Mouse (Mus musculus) heart, adult 8-10 months (tissue): ENCODE data around the gene Tut1. TPM values are rescaled to one million over a fixed set of nuclear protein-coding genes. Genes with fewer than 3 reads are reported as not detected.
"Not testable (repeated sequence)": the region's sequence is repeated elsewhere in the genome, so short reads cannot be mapped to it uniquely, and the experiment has no call there.

Experiments used
- DNase-seq: peaks from one replicate; pipeline ENCODE4 v3.0.0; 2022; ENCODE audit warnings: low spot score
- total RNA-seq, 4 experiments: library from RNA; stranded (reverse); gene quantifications; 2 replicates each; pipeline ENCODE4 v1.2.4; 2022

Gene Tut1
- total RNA-seq, 4 experiments from 2014 or later = 8.1 to 10.3 (median 8.6) TPM

- not testable (repeated sequence) for DNase-seq
Observed at GRCm38 (mm10) chr19:9006915-9007314, 53.3 kb downstream of the Tut1 start.

Other genes with a start within 250 kb of the Tut1 start
- gene Slc3a2, start 230.5 kb upstream of the Tut1 start, total RNA-seq = 10 to 100 TPM; 39.5 to 43.6 (median 41.9) TPM
- gene Wdr74, start 218.0 kb upstream of the Tut1 start, total RNA-seq = 10 to 100 TPM; 16.1 to 19.6 (median 17.5) TPM
- not detected for gene 1700092M07Rik, start 213.1 kb upstream of the Tut1 start, total RNA-seq
- 10 to 100 TPM; 20.9 to 27.3 (median 25.4) TPM for gene Stx5a, start 212.4 kb upstream of the Tut1 start, total RNA-seq
- gene Nxf1, start 196.8 kb upstream of the Tut1 start, total RNA-seq = 10 to 100 TPM; 30.3 to 42.0 (median 33.7) TPM
- 100 to 1,000 TPM; 111 to 137 (median 125) TPM for gene Tmem223, start 182.9 kb upstream of the Tut1 start, total RNA-seq
- 10 to 100 TPM; 18.2 to 21.5 (median 19.5) TPM for gene Tmem179b, start 179.4 kb upstream of the Tut1 start, total RNA-seq
- gene Taf6l, start 167.4 kb upstream of the Tut1 start, total RNA-seq = 1 to 10 TPM; 5.4 to 9.0 (median 7.7) TPM
- gene Polr2g, start 155.3 kb upstream of the Tut1 start, total RNA-seq = 10 to 100 TPM; 52.1 to 60.7 (median 55.4) TPM
- 1 to 10 TPM; 1.2 to 2.5 (median 1.5) TPM for gene Zbtb3, start 151.3 kb upstream of the Tut1 start, total RNA-seq
- gene Ttc9c, start 134.5 kb upstream of the Tut1 start, total RNA-seq = 10 to 100 TPM; 13.7 to 16.4 (median 14.9) TPM
- gene Hnrnpul2, start 133.8 kb upstream of the Tut1 start, total RNA-seq = 10 to 100 TPM; 46.0 to 48.9 (median 46.9) TPM
- under 1 TPM in 1 of 4 experiments, not detected in 3; 0.53 TPM for gene AC129217.1, start 124.1 kb upstream of the Tut1 start, total RNA-seq
- 10 to 100 TPM; 21.2 to 28.1 (median 24.2) TPM for gene Bscl2, start 116.4 kb upstream of the Tut1 start, total RNA-seq
- gene Gng3, start 114.7 kb upstream of the Tut1 start, total RNA-seq = under 1 TPM in 1 of 4 experiments, not detected in 3; 0.22 TPM
- 1 to 10 TPM; 3.4 to 4.7 (median 3.9) TPM for gene Lrrn4cl, start 103.1 kb upstream of the Tut1 start, total RNA-seq
- 100 to 1,000 TPM; 122 to 127 (median 125) TPM for gene Ubxn1, start 82.4 kb upstream of the Tut1 start, total RNA-seq
- gene Uqcc3, start 72.9 kb upstream of the Tut1 start, total RNA-seq = 10 to 100 TPM; 47.8 to 65.1 (median 52.0) TPM
- gene Lbhd1, start 70.1 kb upstream of the Tut1 start, total RNA-seq = 1 to 10 TPM; 1.8 to 6.1 (median 4.4) TPM
- not detected for gene Gm49403, start 69.9 kb upstream of the Tut1 start, total RNA-seq
- gene 1810009A15Rik, start 65.0 kb upstream of the Tut1 start, total RNA-seq = 10 to 100 TPM; 11.8 to 29.9 (median 21.1) TPM
- gene Gm49416, start 64.9 kb upstream of the Tut1 start, total RNA-seq = 1 to 10 TPM; 3.6 to 5.3 (median 4.6) TPM
- 10 to 100 TPM; 11.0 to 12.0 (median 11.2) TPM for gene Ints5, start 60.8 kb upstream of the Tut1 start, total RNA-seq
- 10 to 100 TPM; 45.5 to 49.6 (median 47.2) TPM for gene Ganab, start 55.8 kb upstream of the Tut1 start, total RNA-seq
- 10 to 100 TPM; 39.3 to 41.5 (median 40.6) TPM for gene B3gat3, start 33.5 kb upstream of the Tut1 start, total RNA-seq
- 10 to 100 TPM; 22.0 to 37.5 (median 28.1) TPM for gene Rom1, start 24.5 kb upstream of the Tut1 start, total RNA-seq
- gene Eml3, start 24.3 kb upstream of the Tut1 start, total RNA-seq = 1 to 10 TPM; 7.2 to 9.1 (median 7.5) TPM
- gene Mta2, start 12.0 kb upstream of the Tut1 start, total RNA-seq = 10 to 100 TPM; 28.2 to 33.7 (median 30.4) TPM
- gene Eef1g, start 13.2 kb downstream of the Tut1 start, total RNA-seq = 100 to 1,000 TPM; 209 to 232 (median 227) TPM
- gene Ahnak, start 35.4 kb downstream of the Tut1 start, total RNA-seq = 100 to 1,000 TPM; 332 to 446 (median 375) TPM
- gene Scgb1a1, start 134.1 kb downstream of the Tut1 start, total RNA-seq = 10 to 100 TPM in 1 of 4 experiments, not detected in 3; 44.8 TPM
- 10 to 100 TPM; 31.9 to 37.3 (median 37.2) TPM for gene Asrgl1, start 181.8 kb downstream of the Tut1 start, total RNA-seq